Mouse (Mus musculus): ENCODE measurements around the gene 1810010H24Rik.

DNA sequence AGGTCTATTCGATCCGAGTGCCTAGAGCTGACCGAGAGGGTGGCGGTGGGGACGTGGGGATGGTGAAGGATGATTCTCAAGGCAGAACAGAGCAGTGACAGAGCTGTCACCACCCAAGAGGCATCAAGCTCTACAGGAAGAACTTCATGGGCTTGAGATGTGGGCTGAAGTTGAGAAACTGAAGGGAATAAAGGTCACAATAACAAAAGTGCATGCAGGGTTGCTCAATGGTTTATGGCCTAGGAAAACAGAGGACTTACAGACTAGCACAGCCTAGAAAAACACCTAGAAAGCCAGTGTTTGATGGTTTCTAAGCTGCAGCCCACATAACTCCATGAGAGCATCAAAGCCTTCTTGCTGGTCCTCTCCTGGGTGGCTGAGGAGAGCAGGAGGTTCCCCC lies 13.9 kb downstream of the 1810010H24Rik start:
- TF ChIP-seq ZNF384 (IDR thresholded peaks at IDR 0.05; ENCODE audit: low read depth, low read length) (no peak), MAFK (IDR thresholded peaks at IDR 0.05; ENCODE audit: insufficient read depth, low read depth, low read length) (no peak)

All from ES-E14 (cell line).